Mouse (Mus musculus): ENCODE measurements around the gene Fam206a.
A peak's percentile ranks its signal among the peaks of the same experiment; 100 is the strongest.

Gene Fam206a

GRCm38 (mm10) chr4:56844911-56845310, 42.8 kb downstream of the Fam206a start:
- DNase-seq (ENCODE audit: low read depth, low spot score), result no peak

DNA sequence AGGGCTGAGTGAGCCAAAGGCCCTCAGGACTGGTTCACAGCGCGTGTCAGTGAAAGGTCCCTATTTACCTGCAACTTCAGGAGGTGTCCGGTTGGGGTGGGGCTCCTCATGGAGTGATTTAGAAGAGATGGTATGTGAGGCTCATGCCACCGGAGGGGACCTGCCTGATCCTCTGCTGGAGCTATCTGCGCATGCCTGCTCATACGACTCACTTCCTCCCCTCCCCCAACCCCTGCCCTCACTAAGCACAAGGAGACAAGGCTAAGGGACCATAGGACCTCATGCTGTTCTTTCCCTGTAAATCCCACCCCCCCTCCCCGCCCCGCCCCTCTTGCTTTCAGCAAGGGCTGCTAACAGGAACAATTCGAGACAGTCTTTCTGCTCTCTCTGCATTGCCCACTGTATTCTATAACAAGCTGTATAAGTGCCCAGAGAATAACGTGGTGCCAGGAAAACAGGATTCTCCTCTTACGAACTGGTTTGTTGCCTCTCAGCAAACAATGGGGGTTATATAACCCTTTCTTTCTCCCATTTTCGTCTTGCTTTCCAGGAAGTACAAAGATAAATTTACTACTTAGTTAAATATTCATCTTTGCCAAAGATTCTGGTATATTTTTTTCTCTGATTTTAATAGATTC, 43.9 kb downstream of the Fam206a start:
- no peak for DNase-seq (ENCODE audit: low read depth, low spot score)

DNA sequence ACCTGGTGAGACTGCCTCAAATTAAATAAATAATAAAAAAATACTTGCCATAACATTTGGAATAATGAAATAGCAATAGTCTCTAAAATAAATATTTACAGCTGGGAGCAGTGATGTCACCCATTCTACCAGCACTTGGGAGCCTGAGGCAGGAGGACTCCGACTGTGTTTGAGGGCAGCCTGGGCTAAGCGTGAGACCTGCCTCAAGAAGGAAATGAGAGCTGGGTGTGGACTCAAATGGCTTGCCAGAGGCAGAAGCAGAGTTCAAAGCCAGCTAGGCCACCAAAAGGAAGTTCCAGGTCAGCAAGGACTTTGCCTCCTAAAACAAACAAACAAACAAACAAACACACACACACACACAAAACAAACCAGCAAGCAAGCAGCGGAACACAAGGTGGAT, 45.3 kb downstream of the Fam206a start:
- DNase-seq (ENCODE audit: low read depth, low spot score), result no peak

DNA sequence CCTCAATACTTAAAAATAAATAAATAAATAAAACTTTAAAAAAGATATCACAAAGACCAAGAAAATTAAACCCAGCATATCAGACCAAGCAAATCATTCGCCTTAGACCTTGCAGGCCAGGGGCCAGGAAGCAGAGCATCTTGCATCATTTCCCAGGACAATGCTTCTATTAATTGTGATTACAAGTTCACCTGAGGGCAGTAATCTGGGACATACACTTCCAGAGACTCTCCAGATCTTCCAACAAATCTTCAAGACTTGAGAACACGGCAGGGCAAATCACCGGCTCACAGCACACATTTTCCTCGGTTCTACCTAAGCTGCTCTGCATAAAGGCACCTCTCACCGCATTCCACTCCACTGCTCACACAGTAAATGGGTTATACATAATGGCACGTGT, 45.9 kb downstream of the Fam206a start:
- no peak for DNase-seq (ENCODE audit: low read depth, low spot score)

- DNase-seq (ENCODE audit: low read depth, low spot score), result peak; percentile 11
Observed at GRCm38 (mm10) chr4:56850724-56851123, 48.6 kb downstream of the Fam206a start.

DNA sequence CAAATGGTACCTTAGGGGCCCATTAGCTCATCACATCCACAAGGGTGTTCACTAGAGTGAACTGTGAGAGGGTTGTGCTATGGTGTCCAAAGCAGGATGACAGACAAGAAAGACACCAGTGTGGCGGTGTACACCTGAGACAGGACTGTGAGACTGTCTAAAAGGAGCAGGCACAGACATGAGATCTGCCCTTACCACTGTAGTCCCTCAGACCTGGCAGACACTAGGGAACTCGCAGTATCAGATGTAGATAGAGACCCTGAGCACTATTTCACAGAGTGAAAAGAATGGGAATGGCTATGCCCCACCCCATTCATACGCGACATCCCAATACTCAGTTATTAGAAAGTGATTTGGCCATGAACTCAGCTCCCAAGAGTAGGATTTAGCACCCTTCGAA, 53.8 kb downstream of the Fam206a start:
- DNase-seq (ENCODE audit: low read depth, low spot score), result no peak

DNA sequence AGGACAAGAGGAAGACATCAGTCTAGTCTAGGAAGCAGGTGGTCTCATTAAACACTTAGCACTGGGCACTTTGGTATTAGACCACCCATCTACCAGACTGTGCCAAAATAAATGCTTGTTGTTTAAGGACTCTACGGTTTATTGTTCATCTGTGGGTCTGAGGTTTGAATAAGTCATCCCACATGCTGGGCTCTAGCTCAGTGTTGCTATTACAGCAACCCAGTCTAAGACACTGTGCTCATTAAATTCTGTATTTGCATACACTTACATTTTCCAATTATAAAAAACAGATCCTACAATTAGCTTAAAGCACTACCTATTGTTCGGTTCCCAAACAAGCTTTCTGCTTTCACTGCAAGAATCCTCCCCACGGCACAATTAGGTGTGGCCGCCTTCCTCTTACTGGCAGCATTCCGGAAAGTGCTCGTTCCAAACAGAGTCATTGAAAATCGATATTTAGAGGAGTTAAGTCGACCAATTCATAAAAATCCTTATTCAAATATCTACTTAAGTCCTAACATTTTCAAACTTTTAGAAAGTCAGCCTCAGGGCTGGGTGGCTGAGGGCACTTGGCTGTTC, 54.3 kb downstream of the Fam206a start:
- no peak for DNase-seq (ENCODE audit: low read depth, low spot score)

DNA sequence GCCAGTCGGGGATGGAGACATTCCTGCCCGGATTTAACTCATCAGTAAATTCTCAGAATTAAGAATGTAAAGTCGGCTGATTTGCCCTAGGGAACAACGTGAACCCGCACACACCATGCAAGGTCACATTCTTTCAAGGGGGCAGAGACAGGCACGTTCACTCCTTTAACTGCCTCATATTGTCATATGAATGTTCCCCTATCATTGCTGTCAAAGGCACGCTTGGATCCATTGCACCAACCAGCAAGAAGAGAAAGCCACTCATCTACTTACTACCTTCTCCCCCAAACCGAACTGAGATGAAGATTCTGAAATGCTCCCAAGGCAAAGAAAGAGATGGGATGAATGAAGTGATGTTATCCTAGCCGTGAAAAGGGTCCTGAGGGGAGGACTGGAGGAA, 56.6 kb downstream of the Fam206a start:
- no peak for DNase-seq (ENCODE audit: low read depth, low spot score)
